Mouse (Mus musculus) layer of hippocampus, postnatal 10 days (tissue): ENCODE results near the gene Bloc1s6. TPM values are rescaled to one million over a fixed set of nuclear protein-coding genes. Genes with fewer than 3 reads are reported as not detected.
A peak's percentile ranks its signal among the peaks of the same experiment; 100 is the strongest.

Experiments used
- DNase-seq, 2 experiments: peaks; one replicate each; pipeline ENCODE4 v3.0.0; 2021; ENCODE audit warnings: low spot score in 2 of 2
- total RNA-seq, 2 experiments: library from RNA; stranded (reverse); gene quantifications; 2 replicates each; pipeline ENCODE4 v1.2.3; 2021

Gene Bloc1s6
- total RNA-seq, 2 experiments from 2014 or later: 32.0 to 36.3 TPM

- DNase-seq: no peak
Measured at GRCm38 (mm10) chr2:122764526-122764925, 26.2 kb downstream of the Bloc1s6 start.

GRCm38 (mm10) chr2:122765071-122765793 lies 26.9 kb downstream of the Bloc1s6 start, which contains the start of gene Sqor:
Gene Sqor (plus strand): TSS chr2:122765237.
- peak; percentile 26 to 45 for DNase-seq

GRCm38 (mm10) chr2:122765794-122766145 lies 27.5 kb downstream of the Bloc1s6 start:
- no peak for DNase-seq

GRCm38 (mm10) chr2:122771002-122771401 lies 32.7 kb downstream of the Bloc1s6 start:
- DNase-seq: no peak

- no peak for DNase-seq
Measured at GRCm38 (mm10) chr2:122772899-122773298, 34.6 kb downstream of the Bloc1s6 start.

DNA sequence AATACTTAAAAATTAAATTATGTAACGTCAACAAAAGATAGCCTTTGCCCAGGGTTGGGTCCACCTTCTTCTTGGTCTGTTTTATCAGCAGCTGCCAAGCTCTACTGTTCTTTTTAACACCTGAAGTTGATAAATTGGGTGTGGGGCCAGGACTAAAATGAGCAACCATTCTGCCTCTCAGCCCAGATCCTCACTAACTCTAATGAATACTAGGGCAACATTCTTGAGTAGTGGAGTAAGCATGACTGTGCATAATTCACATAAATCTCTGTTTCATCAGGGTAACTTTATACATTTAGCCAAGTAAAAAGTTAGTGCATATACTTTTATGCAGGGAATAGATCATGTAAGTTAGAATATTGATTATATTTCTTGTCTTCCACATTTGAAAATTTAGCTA lies 37.2 kb downstream of the Bloc1s6 start:
- no peak for DNase-seq

- DNase-seq: no peak
Measured at GRCm38 (mm10) chr2:122776823-122777222, 38.5 kb downstream of the Bloc1s6 start.

- no peak for DNase-seq
Measured at GRCm38 (mm10) chr2:122779967-122780366, 41.7 kb downstream of the Bloc1s6 start.

DNA sequence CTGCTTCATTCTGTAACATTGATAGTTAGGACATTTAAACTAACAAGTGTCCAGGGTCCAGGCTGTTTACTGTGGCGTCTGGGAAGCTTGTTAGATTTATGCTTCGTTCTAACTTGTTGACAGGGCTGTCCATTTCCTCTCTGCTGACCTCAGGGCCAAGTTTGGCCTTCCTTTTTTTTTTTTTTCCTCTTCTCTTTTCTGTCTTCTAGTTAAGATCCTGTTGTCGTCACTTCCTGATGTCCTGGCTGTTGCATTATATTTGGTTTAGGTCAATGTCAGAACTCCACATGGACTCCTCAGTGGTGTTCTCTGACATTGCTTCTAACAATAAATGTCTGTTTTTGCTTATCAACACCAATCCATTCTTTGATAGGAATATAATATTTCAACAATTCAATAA lies 42.1 kb downstream of the Bloc1s6 start:
- no peak for DNase-seq

- no peak for DNase-seq
Measured at GRCm38 (mm10) chr2:122781590-122782356, 43.5 kb downstream of the Bloc1s6 start.

GRCm38 (mm10) chr2:122783730-122784129 lies 45.4 kb downstream of the Bloc1s6 start:
- no peak for DNase-seq

DNA sequence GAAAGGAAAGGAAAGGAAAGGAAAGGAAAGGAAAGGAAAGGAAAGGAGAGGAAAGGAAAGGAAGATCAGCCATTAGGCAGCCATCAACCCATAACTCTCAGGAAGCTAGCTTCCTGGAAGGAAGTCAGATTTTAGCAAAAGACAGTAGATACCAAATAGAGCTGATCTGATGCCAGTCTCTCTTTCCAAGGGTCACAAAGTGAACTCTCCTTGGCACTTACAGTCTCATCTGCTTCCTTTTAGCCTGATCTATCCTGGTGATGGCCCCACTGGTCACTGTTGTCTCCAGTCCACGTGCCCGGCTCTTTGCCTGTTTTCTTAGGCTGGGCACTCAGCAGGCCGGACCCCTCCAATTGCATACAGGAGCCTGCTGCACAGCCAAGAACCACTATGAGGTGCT lies 46.4 kb downstream of the Bloc1s6 start:
- DNase-seq: no peak

- no peak for DNase-seq
Measured at GRCm38 (mm10) chr2:122786167-122786566, 47.9 kb downstream of the Bloc1s6 start.

GRCm38 (mm10) chr2:122789311-122789710 lies 51.0 kb downstream of the Bloc1s6 start:
- no peak for DNase-seq

- DNase-seq: no peak
Measured at GRCm38 (mm10) chr2:122789730-122790129, 51.4 kb downstream of the Bloc1s6 start.

Other genes with a start within 250 kb of the Bloc1s6 start
- gene Gatm, start 127.2 kb upstream of the Bloc1s6 start, total RNA-seq: 10 to 100 TPM; 66.9 to 67.1 TPM
- under 1 TPM in 1 of 2 experiments, not detected in 1; 0.48 TPM for gene AA467197, start 101.5 kb upstream of the Bloc1s6 start, total RNA-seq
- 10 to 100 TPM; 28.7 to 31.1 TPM for gene Slc30a4, start 35.8 kb upstream of the Bloc1s6 start, total RNA-seq
- 1 to 10 TPM; 3.4 to 6.9 TPM for gene Sqor, start 26.7 kb downstream of the Bloc1s6 start, total RNA-seq